Mouse (Mus musculus) heart, postnatal 0 days (tissue): Measurements from ENCODE around the gene Usp7. TPM values are rescaled to one million over a fixed set of nuclear protein-coding genes. Genes with fewer than 3 reads are reported as not detected.

ENCODE experiments used
- ATAC-seq: fragments of 200-750 bp; cut with Nextera tagmentation; 2 replicates; pipeline ENCODE4 v1.8.0; 2017; ENCODE audit warnings: low read depth, moderate number of reproducible peaks, moderate library complexity; ENCODE audit not compliant: insufficient read depth
- DNase-seq: peaks from one replicate; pipeline ENCODE4 v3.0.0-alpha.2; 2016; ENCODE audit warnings: low spot score
- H3K27ac ChIP-seq: fragments of 300-500 bp; sonication (generic); 2 replicates; pipeline ENCODE4 v1.5.1; 2014; ENCODE audit warnings: low read depth, mild to moderate bottlenecking
- H3K27me3 ChIP-seq: fragments of 300-500 bp; sonication (generic); 2 replicates; pipeline ENCODE4 v1.6.1; 2014; ENCODE audit warnings: low read length, mixed read lengths; ENCODE audit not compliant: control insufficient read depth, insufficient read depth
- H3K36me3 ChIP-seq: fragments of 300-500 bp; sonication (generic); replicated peaks from 2 replicates; pipeline ENCODE4 v1.6.1; 2014; ENCODE audit warnings: low read length, mixed read lengths; ENCODE audit not compliant: control insufficient read depth, insufficient read depth
- H3K4me1 ChIP-seq: fragments of 300-500 bp; sonication (generic); 2 replicates; pipeline ENCODE4 v1.6.1; 2014; ENCODE audit warnings: antibody characterized with exemption; ENCODE audit not compliant: control insufficient read depth, insufficient read depth
- H3K4me2 ChIP-seq: fragments of 300-500 bp; sonication (generic); 2 replicates; pipeline ENCODE4 v1.6.1; 2014; ENCODE audit warnings: low read depth, mild to moderate bottlenecking, low read length, moderate library complexity
- H3K4me3 ChIP-seq: fragments of 300-500 bp; sonication (generic); 2 replicates; pipeline ENCODE4 v1.5.1; 2014; ENCODE audit warnings: low read depth, low read length
- H3K9ac ChIP-seq: fragments of 300-500 bp; sonication (generic); replicated peaks from 2 replicates; pipeline ENCODE4 v1.6.1; 2014; ENCODE audit warnings: low read depth, low read length, mixed read lengths
- H3K9me3 ChIP-seq: fragments of 300-500 bp; sonication (generic); replicated peaks from 2 replicates; pipeline ENCODE4 v1.6.1; 2016; ENCODE audit warnings: low read length; ENCODE audit not compliant: control insufficient read depth
- CTCF ChIP-seq: IDR thresholded peaks from 2 replicates; pipeline ENCODE4 v1.5.1; 2016; ENCODE audit warnings: antibody characterized with exemption, control low read depth, low read depth
- EP300 ChIP-seq: IDR thresholded peaks from 2 replicates; pipeline ENCODE4 v1.6.1; 2016; ENCODE audit warnings: antibody characterized with exemption, low read depth
- WGBS: fragments of 180-500 bp; shearing (Covaris S2); extraction: QIAGEN DNeasy Blood & Tissue Kit; methylation state at CpG from one replicate; pipeline ENCODE4 v1.1.7; 2014; 5-methylcytosine and 5-hydroxymethylcytosine counted together
- polyA plus RNA-seq: library from polyadenylated mRNA; unstranded; fragments of >200 nt; fragmentation: Nextera tagmentation; extraction: Ambion mirVana; gene quantifications from 2 replicates; pipeline ENCODE4 v1.2.1, GENCODE M21; 2015
- total RNA-seq: library from RNA; depleted of rRNA; stranded (reverse); fragments of >200 nt; gene quantifications from 2 replicates; pipeline ENCODE4 v1.2.3, GENCODE M21; 2014; ENCODE audit warnings: low replicate concordance

Usp7 gene
- total and polyA plus RNA-seq, 2 experiments from 2014 or later: 10.0 to 33.4 TPM

- H3K9me3 ChIP-seq: no peaks in the 10 kb centered on the region
- H3K4me1 ChIP-seq: no peaks in the 10 kb centered on the region
- no peak overlapping the region for H3K27ac ChIP-seq
- ATAC-seq: no peak
- H3K9ac ChIP-seq: no peak overlapping the region
- H3K36me3 ChIP-seq: no peaks in the 10 kb centered on the region
- no peak overlapping the region for H3K4me3 ChIP-seq
- no peak for DNase-seq
- WGBS: 80% methylated on average over 4 of the region's 4 CpGs
- no peak for TF ChIP-seq EP300
- TF ChIP-seq CTCF: no peak
- H3K4me2 ChIP-seq: no peak overlapping the region
- H3K27me3 ChIP-seq: no peaks in the 10 kb centered on the region
These were observed 113.4 kb downstream of the Usp7 start for GRCm38 (mm10) chr16:8678676-8679075.

GRCm38 (mm10) chr16:8678035-8678434, 114.1 kb downstream of the Usp7 start:
- Histone ChIP-seq H3K9me3 (no peaks in the 10 kb centered on the region), H3K9ac (no peak overlapping the region), H3K4me1 (no peaks in the 10 kb centered on the region), H3K27me3 (no peaks in the 10 kb centered on the region), H3K4me2 (no peak overlapping the region), H3K27ac (no peak overlapping the region), H3K4me3 (no peak overlapping the region), H3K36me3 (no peaks in the 10 kb centered on the region)
- no peak for ATAC-seq
- TF ChIP-seq EP300: no peak
- TF ChIP-seq CTCF: no peak
- DNase-seq: no peak
- 39% methylated on average over 5 of the region's 5 CpGs for WGBS

GRCm38 (mm10) chr16:8676800-8677199, 115.3 kb downstream of the Usp7 start:
- H3K27ac ChIP-seq: no peak overlapping the region
- WGBS: 50% methylated on average over 4 of the region's 4 CpGs
- H3K27me3 ChIP-seq: no peaks in the 10 kb centered on the region
- no peaks in the 10 kb centered on the region for H3K9me3 ChIP-seq
- no peak overlapping the region for H3K4me2 ChIP-seq
- DNase-seq (peak; percentile 66), ATAC-seq (no peak)
- H3K36me3 ChIP-seq: no peaks in the 10 kb centered on the region
- no peak overlapping the region for H3K9ac ChIP-seq
- no peaks in the 10 kb centered on the region for H3K4me1 ChIP-seq
- TF ChIP-seq CTCF: peak; percentile 84
- no peak for TF ChIP-seq EP300
- H3K4me3 ChIP-seq: no peak overlapping the region

- Histone ChIP-seq H3K4me2 (no peak overlapping the region), H3K9me3 (no peaks in the 10 kb centered on the region), H3K36me3 (no peaks in the 10 kb centered on the region), H3K4me3 (no peak overlapping the region), H3K27ac (no peak overlapping the region), H3K9ac (no peak overlapping the region), H3K4me1 (peaks cover under 1% of the 10 kb centered on the region; the same call in 1 of the 2 replicates), H3K27me3 (no peaks in the 10 kb centered on the region)
- DNase-seq (no peak), ATAC-seq (no peak)
- TF ChIP-seq CTCF (no peak), EP300 (no peak)
- 70% methylated on average over 2 of the region's 2 CpGs for WGBS
These were observed 115.9 kb downstream of the Usp7 start for GRCm38 (mm10) chr16:8676228-8676627.

- Histone ChIP-seq H3K9ac (no peak overlapping the region), H3K4me1 (peaks cover 6% of the 10 kb centered on the region; the same call in 1 of the 2 replicates), H3K4me2 (no peak overlapping the region), H3K9me3 (no peaks in the 10 kb centered on the region), H3K27me3 (no peaks in the 10 kb centered on the region), H3K36me3 (no peaks in the 10 kb centered on the region), H3K27ac (no peak overlapping the region), H3K4me3 (no peak overlapping the region)
- ATAC-seq (no peak), DNase-seq (no peak)
- TF ChIP-seq EP300 (no peak), CTCF (no peak)
- WGBS: 77% methylated on average over 8 of the region's 8 CpGs
These were observed 116.5 kb downstream of the Usp7 start for GRCm38 (mm10) chr16:8675559-8675958.

- no peak for TF ChIP-seq EP300
- peak; percentile 83 for TF ChIP-seq CTCF
- no peak overlapping the region for H3K27ac ChIP-seq
- DNase-seq: no peak
- WGBS: 5% methylated on average over 8 of the region's 8 CpGs
- no peak for ATAC-seq
- H3K4me1 ChIP-seq: peaks cover 18% of the 10 kb centered on the region
- H3K9me3 ChIP-seq: no peaks in the 10 kb centered on the region
- no peaks in the 10 kb centered on the region for H3K27me3 ChIP-seq
- H3K4me3 ChIP-seq: no peak overlapping the region
- no peak overlapping the region for H3K9ac ChIP-seq
- no peaks in the 10 kb centered on the region for H3K36me3 ChIP-seq
- H3K4me2 ChIP-seq: peak overlapping the region; percentile 13; the same call in 1 of the 2 replicates
These were observed 117.9 kb downstream of the Usp7 start for GRCm38 (mm10) chr16:8674165-8674564.
